8 mouse cellular contexts compared by ENCODE assay signal in genomic region chr16:4938989-4939388, GRCm38 (mm10). TPM values are rescaled to one million over a fixed set of nuclear protein-coding genes. Genes with fewer than 3 reads are reported as not detected.
DNase-seq lines count a peak whose midpoint lies in the region; ATAC-seq and TF ChIP-seq lines count a peak whose summit lies in the region.

No protein-coding gene starts in this region.

- dilution Hi-C loops in CH12.LX (cut with MboI; ENCODE audit: extremely low pct_ligation_motif_present, extremely low pct_unique_long_range_greater_than_20kb, low sequenced_read_pairs) = no loop called here

- in situ Hi-C loops in CH12.LX (cut with MboI; ENCODE audit: low pct_ligation_motif_present, low pct_unique_long_range_greater_than_20kb, low sequenced_read_pairs) = no loop called here

- intact Hi-C loops in heart, postnatal 10 days (cut with DNase I) = no loop called here

- H3K9ac ChIP-seq in CH12.LX (ENCODE audit: insufficient read depth, low read depth) = peak overlapping the region; percentile 80
- peak overlapping the region; percentile 90 for H3K9ac ChIP-seq in forebrain, embryonic 12.5 days
- H3K9ac ChIP-seq in liver, postnatal 0 days (replicated peaks) = peak overlapping the region; percentile 88
- H3K9ac ChIP-seq in neural tube, embryonic 14.5 days (replicated peaks; ENCODE audit: low read depth, low read length) = peak overlapping the region; percentile 88

- TF ChIP-seq CTCF in CH12.LX (conservative IDR thresholded peaks at IDR 0.05 in 1 of 2, IDR thresholded peaks at IDR 0.05 in 1 of 2; ENCODE audit: low read depth in 2 of 2, low read length in 2 of 2) = no peak
- TF ChIP-seq CTCF in liver, postnatal 0 days (IDR thresholded peaks at IDR 0.05; ENCODE audit: low read depth) = no peak

- peak overlapping the region; percentile 60 for H3K4me2 ChIP-seq in CH12.LX (ENCODE audit: insufficient read depth, low read depth, poor library complexity, severe bottlenecking)
- H3K4me2 ChIP-seq in forebrain, embryonic 12.5 days = peak overlapping the region; percentile 96
- peak overlapping the region; percentile 94 for H3K4me2 ChIP-seq in liver, postnatal 0 days (ENCODE audit: low read depth, low read length)
- H3K4me2 ChIP-seq in neural tube, embryonic 14.5 days (ENCODE audit: low read depth, low read length) = peak overlapping the region; percentile 91

- peak overlapping the region; percentile 74 to 98 (median 87) for H3K4me3 ChIP-seq in CH12.LX (replicated peaks in 1 of 3; ENCODE audit: low read depth in 2 of 3, low read length in 2 of 3, poor library complexity in 1 of 3)
- H3K4me3 ChIP-seq in forebrain, embryonic 12.5 days (replicated peaks) = peak overlapping the region; percentile 76
- peak overlapping the region; percentile 77 for H3K4me3 ChIP-seq in liver, postnatal 0 days (ENCODE audit: low read depth, low read length)
- peak overlapping the region; percentile 60 for H3K4me3 ChIP-seq in neural tube, embryonic 14.5 days (ENCODE audit: low read depth, low read length)

- H3K4me1 ChIP-seq in CH12.LX (ENCODE audit: control insufficient read depth in 1 of 2, insufficient read depth in 2 of 2) = peaks cover 8 to 23% of the 10 kb centered on the region in 2 experiments
- H3K4me1 ChIP-seq in forebrain, embryonic 12.5 days = peaks cover 19% of the 10 kb centered on the region
- peaks cover 17% of the 10 kb centered on the region for H3K4me1 ChIP-seq in liver, postnatal 0 days (ENCODE audit: insufficient read depth)
- peaks cover 8% of the 10 kb centered on the region for H3K4me1 ChIP-seq in neural tube, embryonic 14.5 days (ENCODE audit: control insufficient read depth, insufficient read depth, low read length)

- peaks cover 13% of the 10 kb centered on the region for H3K79me2 ChIP-seq in CH12.LX (replicated peaks; ENCODE audit: control insufficient read depth, extremely low read depth, insufficient read depth, poor library complexity, severe bottlenecking)

- no peaks in the 10 kb centered on the region for H3K9me3 ChIP-seq in CH12.LX (replicated peaks; ENCODE audit: low read length)
- no peaks in the 10 kb centered on the region for H3K9me3 ChIP-seq in forebrain, embryonic 12.5 days
- H3K9me3 ChIP-seq in liver, postnatal 0 days (ENCODE audit: low read length) = no peaks in the 10 kb centered on the region
- H3K9me3 ChIP-seq in neural tube, embryonic 14.5 days (ENCODE audit: control insufficient read depth, low read length) = no peaks in the 10 kb centered on the region

- TF ChIP-seq EP300 in CH12.LX (IDR thresholded peaks at IDR 0.05; ENCODE audit: low read length) = no peak
- TF ChIP-seq EP300 in liver, postnatal 0 days (IDR thresholded peaks at IDR 0.05; ENCODE audit: low read depth) = no peak

- TF ChIP-seq POLR2A in CH12.LX (IDR thresholded peaks at IDR 0.05; ENCODE audit: low read depth, low read length) = peak; percentile 97

- peak overlapping the region; percentile 43 for H3K27ac ChIP-seq in CH12.LX (ENCODE audit: insufficient read depth, low read depth)
- H3K27ac ChIP-seq in forebrain, embryonic 12.5 days = peak overlapping the region; percentile 76
- H3K27ac ChIP-seq in liver, postnatal 0 days (ENCODE audit: low read depth) = peak overlapping the region; percentile 74
- peak overlapping the region; percentile 78 for H3K27ac ChIP-seq in neural tube, embryonic 14.5 days (ENCODE audit: low read depth, low read length)

- peak; percentile 96 for ATAC-seq in forebrain, embryonic 12.5 days (ENCODE audit: low FRiP score)
- ATAC-seq in liver, postnatal 0 days = peak; percentile 88
- peak; percentile 96 for ATAC-seq in neural tube, embryonic 14.5 days (ENCODE audit: low read depth)

- H3K27me3 ChIP-seq in CH12.LX (replicated peaks) = no peaks in the 10 kb centered on the region
- H3K27me3 ChIP-seq in forebrain, embryonic 12.5 days = no peaks in the 10 kb centered on the region
- H3K27me3 ChIP-seq in liver, postnatal 0 days (ENCODE audit: insufficient read depth, low read length) = no peaks in the 10 kb centered on the region
- H3K27me3 ChIP-seq in neural tube, embryonic 14.5 days (ENCODE audit: control insufficient read depth, insufficient read depth, low read length) = no peaks in the 10 kb centered on the region

- H3K36me3 ChIP-seq in CH12.LX (replicated peaks in 1 of 2; ENCODE audit: control insufficient read depth in 1 of 2, insufficient read depth in 1 of 2, low read length in 1 of 2) = peaks cover 58 to 80% of the 10 kb centered on the region in 2 experiments
- peaks cover 79% of the 10 kb centered on the region for H3K36me3 ChIP-seq in forebrain, embryonic 12.5 days (replicated peaks)
- peaks cover 56% of the 10 kb centered on the region for H3K36me3 ChIP-seq in liver, postnatal 0 days (replicated peaks; ENCODE audit: insufficient read depth, low read length)
- peaks cover 55% of the 10 kb centered on the region for H3K36me3 ChIP-seq in neural tube, embryonic 14.5 days (ENCODE audit: control insufficient read depth, insufficient read depth, low read length)

- no peak for TF ChIP-seq RAD21 in CH12.LX (IDR thresholded peaks at IDR 0.05; ENCODE audit: low read depth, low read length)

- peak; percentile 99 for DNase-seq in CH12.LX (ENCODE audit: extremely low read depth)
- peak; percentile 87 for DNase-seq in c-Kit-positive CD71-positive TER-119-positive erythroid progenitor cells, embryonic 14.5 days (ENCODE audit: low spot score)
- peak; percentile 96 to 98 for DNase-seq in heart, postnatal 10 days
- peak; percentile 59 for DNase-seq in large intestine, adult 2 months (ENCODE audit: low read depth, low spot score)
- peak; percentile 95 for DNase-seq in liver, postnatal 0 days
- peak; percentile 98 for DNase-seq in testis, postnatal 10 days (ENCODE audit: low spot score)

- WGBS in forebrain, embryonic 12.5 days = under 1% methylated on average over 28 of the region's 28 CpGs
- WGBS in large intestine, adult 2 months = under 1% methylated on average over 28 of the region's 28 CpGs
- WGBS in liver, postnatal 0 days (ENCODE audit: insufficient replicate concordance) = under 1% methylated on average over 28 of the region's 28 CpGs
- WGBS in neural tube, embryonic 14.5 days = under 1% methylated on average over 28 of the region's 28 CpGs

TF ChIP-seq in CH12.LX, 34 proteins besides CTCF, POLR2A, EP300 and RAD21 (continues in another document):
- no peak; the same call in 1 of the 2 replicates for TF ChIP-seq MEF2A (IDR thresholded peaks at IDR 0.05; ENCODE audit: borderline replicate concordance, low read depth, low read length)
- no peak for TF ChIP-seq MYC (IDR thresholded peaks at IDR 0.05; ENCODE audit: low read depth, low read length)
- TF ChIP-seq RCOR1 (conservative IDR thresholded peaks at IDR 0.05; ENCODE audit: low read depth, low read length) = no peak
- TF ChIP-seq MAZ (IDR thresholded peaks at IDR 0.05; ENCODE audit: low read depth, low read length) = 0 out of 2 replicates have a peak, but pooled peaks have one; percentile 44

RNA-seq across cellular contexts. Expression of gene Nudt16l1, which starts 0.4 kb away (rescaled TPM):
- total RNA-seq in CH12.LX (2012; rRNA removed) (65.7 and 66.1 TPM in 2 replicates), CH12.LX (2014; rRNA removed) (32.8 and 36.3 TPM in 2 replicates)
- polyA plus RNA-seq in CH12.LX (2012; ENCODE audit: insufficient read length, low read depth) = 94.9 and 101 TPM in 2 replicates
- 124 and 125 TPM in 2 replicates for polyA plus RNA-seq in forebrain, embryonic 12.5 days (2016; fragmentation: Nextera tagmentation; extraction: Ambion mirVana)
- total RNA-seq in heart, postnatal 10 days (2021) = 10 to 100 TPM; 40.5 to 43.9 TPM
- 55.7 and 56.2 TPM in 2 replicates for polyA plus RNA-seq in large intestine, adult 2 months (2012; rRNA removed)
- 38.9 and 40.2 TPM in 2 replicates for polyA plus RNA-seq in liver, postnatal 0 days (2015; fragmentation: Nextera tagmentation; extraction: Ambion mirVana)
- polyA plus RNA-seq in neural tube, embryonic 14.5 days (2014; fragmentation: Nextera tagmentation; extraction: Ambion mirVana) = 135 and 140 TPM in 2 replicates

RNA-seq across cellular contexts. Expression of gene Anks3, which starts 25.0 kb away (rescaled TPM):
- total RNA-seq in CH12.LX (2012; rRNA removed) = 24.4 and 34.0 TPM in 2 replicates
- total RNA-seq in CH12.LX (2014; rRNA removed) = 17.0 and 17.4 TPM in 2 replicates
- polyA plus RNA-seq in CH12.LX (2012; ENCODE audit: insufficient read length, low read depth) = 33.5 and 34.9 TPM in 2 replicates
- polyA plus RNA-seq in forebrain, embryonic 12.5 days (2016; fragmentation: Nextera tagmentation; extraction: Ambion mirVana) = 53.3 and 58.4 TPM in 2 replicates
- 10 to 100 TPM; 19.7 to 20.8 TPM for total RNA-seq in heart, postnatal 10 days (2021)
- polyA plus RNA-seq in large intestine, adult 2 months (2012; rRNA removed) = 25.2 and 44.5 TPM in 2 replicates
- polyA plus RNA-seq in liver, postnatal 0 days (2015; fragmentation: Nextera tagmentation; extraction: Ambion mirVana) = 10.5 and 13.0 TPM in 2 replicates
- 62.2 and 62.5 TPM in 2 replicates for polyA plus RNA-seq in neural tube, embryonic 14.5 days (2014; fragmentation: Nextera tagmentation; extraction: Ambion mirVana)

RNA-seq across cellular contexts. Expression of gene Mgrn1, which starts 52.9 kb away (rescaled TPM):
- total RNA-seq in CH12.LX (2012; rRNA removed) = 14.1 and 16.9 TPM in 2 replicates
- total RNA-seq in CH12.LX (2014; rRNA removed) = 9.0 and 11.7 TPM in 2 replicates
- 12.9 and 15.5 TPM in 2 replicates for polyA plus RNA-seq in CH12.LX (2012; ENCODE audit: insufficient read length, low read depth)
- polyA plus RNA-seq in forebrain, embryonic 12.5 days (2016; fragmentation: Nextera tagmentation; extraction: Ambion mirVana) = 80.2 and 85.1 TPM in 2 replicates
- 100 to 1,000 TPM; 186 to 187 TPM for total RNA-seq in heart, postnatal 10 days (2021)
- polyA plus RNA-seq in large intestine, adult 2 months (2012; rRNA removed) = 102 and 116 TPM in 2 replicates
- polyA plus RNA-seq in liver, postnatal 0 days (2015; fragmentation: Nextera tagmentation; extraction: Ambion mirVana) = 34.8 and 36.7 TPM in 2 replicates
- polyA plus RNA-seq in neural tube, embryonic 14.5 days (2014; fragmentation: Nextera tagmentation; extraction: Ambion mirVana) = 125 and 128 TPM in 2 replicates

RNA-seq across cellular contexts. Expression of gene Sept12, which starts 58.7 kb away (rescaled TPM):
- total RNA-seq in CH12.LX (2012; rRNA removed) = not detected in 2 replicates
- total RNA-seq in CH12.LX (2014; rRNA removed) = 0.13 TPM in 1 of 2 replicates, not detected in the other
- polyA plus RNA-seq in CH12.LX (2012; ENCODE audit: insufficient read length, low read depth) = not detected in 2 replicates
- polyA plus RNA-seq in forebrain, embryonic 12.5 days (2016; fragmentation: Nextera tagmentation; extraction: Ambion mirVana) = not detected in 2 replicates
- total RNA-seq in heart, postnatal 10 days (2021) = not detected
- polyA plus RNA-seq in large intestine, adult 2 months (2012; rRNA removed) = 0.11 and 0.44 TPM in 2 replicates
- not detected in 2 replicates for polyA plus RNA-seq in liver, postnatal 0 days (2015; fragmentation: Nextera tagmentation; extraction: Ambion mirVana)
- not detected in 2 replicates for polyA plus RNA-seq in neural tube, embryonic 14.5 days (2014; fragmentation: Nextera tagmentation; extraction: Ambion mirVana)

RNA-seq across cellular contexts. Expression of gene Ubald1, which starts 58.9 kb away (rescaled TPM):
- total RNA-seq in CH12.LX (2012; rRNA removed) (11.6 and 12.9 TPM in 2 replicates), CH12.LX (2014; rRNA removed) (7.2 and 9.6 TPM in 2 replicates)
- polyA plus RNA-seq in CH12.LX (2012; ENCODE audit: insufficient read length, low read depth) = 48.7 and 53.7 TPM in 2 replicates
- polyA plus RNA-seq in forebrain, embryonic 12.5 days (2016; fragmentation: Nextera tagmentation; extraction: Ambion mirVana) = 23.8 and 27.2 TPM in 2 replicates
- 10 to 100 TPM; 19.7 to 23.1 TPM for total RNA-seq in heart, postnatal 10 days (2021)
- polyA plus RNA-seq in large intestine, adult 2 months (2012; rRNA removed) = 25.5 and 26.1 TPM in 2 replicates
- 15.6 and 16.7 TPM in 2 replicates for polyA plus RNA-seq in liver, postnatal 0 days (2015; fragmentation: Nextera tagmentation; extraction: Ambion mirVana)
- polyA plus RNA-seq in neural tube, embryonic 14.5 days (2014; fragmentation: Nextera tagmentation; extraction: Ambion mirVana) = 63.6 and 65.0 TPM in 2 replicates

Comparison
In these comparisons a context has a peak if more than half of its experiments do, and no peak if none do; other contexts are left out.
1. Peak in every context shown above with its lines: DNase-seq, ATAC-seq, H3K4me3 ChIP-seq and H3K27ac ChIP-seq.